Mouse (Mus musculus) bone marrow macrophage, adult 2 months (primary cell): ENCODE results near the gene Vmn1r27.

Experiments
- CTCF ChIP-seq: IDR thresholded peaks from 2 replicates; pipeline ENCODE4 v1.5.1; 2012; ENCODE audit warnings: low read depth, mild to moderate bottlenecking, low read length, moderate library complexity
- POLR2A ChIP-seq: IDR thresholded peaks from 2 replicates; pipeline ENCODE4 v1.6.1; 2012; ENCODE audit warnings: mild to moderate bottlenecking, low read depth, low read length, borderline replicate concordance

DNA sequence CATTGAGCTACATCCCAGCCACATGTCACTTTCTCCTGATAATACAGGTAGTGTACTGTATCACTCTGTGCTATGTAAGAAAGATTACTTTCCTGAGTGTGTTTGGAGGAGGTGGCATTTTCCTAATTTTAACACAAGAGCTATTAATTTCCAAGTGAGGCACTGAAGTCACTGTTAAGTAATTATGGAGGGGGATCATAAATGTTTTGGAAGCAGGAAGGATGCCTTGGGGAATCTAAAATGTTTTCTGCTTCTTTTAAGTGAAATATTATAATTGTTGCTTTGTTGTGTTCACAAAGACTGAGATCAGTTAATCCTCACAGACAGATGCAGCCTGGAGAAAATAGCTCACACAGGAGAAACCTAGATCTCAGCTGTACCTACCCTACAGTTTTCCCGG lies 43.1 kb upstream of the Vmn1r27 start, which contains the start of gene Vmn1r28:
- TF ChIP-seq CTCF (no peak), POLR2A (no peak)
